Mouse (Mus musculus) kidney, postnatal 36 days (tissue): ENCODE data around the gene Sec11a.

Source experiments
- DNase-seq, 2 experiments: peaks; one replicate each; pipeline ENCODE4 v3.0.0; 2021 to 2022; ENCODE audit warnings: mixed read lengths in 2 of 2

The Sec11a gene

GRCm38 (mm10) chr7:80897134-80897533, 50.4 kb downstream of the Sec11a start:
- no peak for DNase-seq

DNA sequence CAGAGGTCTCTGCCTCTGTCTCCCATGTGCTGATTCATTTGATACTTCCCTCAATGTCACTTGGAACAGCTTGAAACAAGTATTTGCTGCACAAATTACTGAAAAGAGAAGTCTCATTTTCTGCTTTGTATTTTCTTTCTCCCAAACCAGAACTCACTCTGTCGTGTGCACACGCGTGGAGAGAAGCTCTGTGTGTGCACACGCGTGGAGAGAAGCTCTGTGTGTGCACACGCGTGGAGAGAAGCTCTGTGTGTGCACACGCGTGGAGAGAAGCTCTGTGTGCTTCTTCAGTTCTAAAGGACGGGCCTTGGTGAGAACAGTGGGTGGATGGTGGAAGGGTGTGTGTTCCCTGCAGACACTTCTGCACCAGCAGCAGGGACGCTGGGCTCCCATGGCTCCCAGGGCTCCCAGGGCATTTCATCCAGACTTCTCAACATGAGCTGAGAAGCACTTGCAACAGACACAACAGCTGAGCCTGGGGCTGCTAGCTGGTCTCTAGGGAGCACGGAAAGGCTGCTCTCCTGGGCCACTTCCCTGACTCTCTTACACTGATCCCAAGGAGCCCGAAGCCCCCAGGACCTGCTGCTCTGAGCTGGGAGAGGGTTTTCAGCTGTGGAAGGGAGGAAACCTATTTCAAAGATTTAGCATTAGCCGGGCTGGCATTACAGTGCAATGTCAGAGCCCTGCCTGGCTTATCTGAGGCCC, 52.6 kb downstream of the Sec11a start:
- DNase-seq, result no peak

DNA sequence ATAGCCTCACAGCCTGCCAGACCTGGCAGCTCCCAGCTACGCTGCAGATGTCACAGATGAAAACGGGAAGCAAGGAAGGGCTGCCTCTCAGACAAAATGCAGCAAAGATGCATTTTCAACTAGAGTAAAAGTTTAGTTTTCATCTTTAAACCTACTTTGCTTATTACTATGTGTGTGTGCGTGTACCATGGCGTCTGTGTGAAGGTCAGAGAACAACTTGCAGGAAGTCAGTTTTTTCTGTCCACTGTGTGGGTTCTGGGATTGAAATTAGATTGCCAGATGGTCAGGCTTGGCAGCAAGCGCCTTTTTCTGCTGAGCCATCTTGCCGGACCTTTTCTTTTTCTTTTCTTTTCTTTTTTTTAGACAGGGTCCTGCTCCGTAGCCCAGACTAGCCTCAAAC, 53.4 kb downstream of the Sec11a start:
- DNase-seq, result no peak

DNA sequence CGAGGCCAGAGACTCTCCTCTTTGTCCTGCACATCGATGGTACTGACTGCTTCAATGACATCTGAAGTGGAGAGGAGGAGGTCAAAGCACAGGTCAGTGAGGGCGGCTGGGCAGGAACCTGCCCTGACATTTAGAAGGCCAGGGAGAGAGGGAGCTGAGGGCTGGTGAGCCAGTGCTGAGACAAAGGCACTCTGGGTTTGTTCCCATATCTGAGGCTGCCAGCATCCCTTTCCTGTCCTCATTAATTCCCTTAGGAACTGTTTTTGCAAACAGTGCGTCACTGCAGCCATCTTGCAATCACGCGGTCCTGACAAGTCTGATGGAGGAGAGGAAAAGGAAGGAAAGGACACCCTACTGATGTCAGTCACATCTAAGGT, 53.8 kb downstream of the Sec11a start:
- DNase-seq, result peak; percentile 44 to 73

GRCm38 (mm10) chr7:80893086-80893752, 54.4 kb downstream of the Sec11a start:
- DNase-seq, result no peak

- no peak for DNase-seq
Observed at GRCm38 (mm10) chr7:80889841-80890241, 57.7 kb downstream of the Sec11a start.

GRCm38 (mm10) chr7:80889021-80889511, 58.5 kb downstream of the Sec11a start:
- DNase-seq, result peak; percentile 49 to 76

GRCm38 (mm10) chr7:80888595-80888994, 59.0 kb downstream of the Sec11a start:
- DNase-seq, result no peak

- peak in 1 of 2 experiments; percentile 55 for DNase-seq
Observed at GRCm38 (mm10) chr7:80885666-80886065, 61.9 kb downstream of the Sec11a start.

DNA sequence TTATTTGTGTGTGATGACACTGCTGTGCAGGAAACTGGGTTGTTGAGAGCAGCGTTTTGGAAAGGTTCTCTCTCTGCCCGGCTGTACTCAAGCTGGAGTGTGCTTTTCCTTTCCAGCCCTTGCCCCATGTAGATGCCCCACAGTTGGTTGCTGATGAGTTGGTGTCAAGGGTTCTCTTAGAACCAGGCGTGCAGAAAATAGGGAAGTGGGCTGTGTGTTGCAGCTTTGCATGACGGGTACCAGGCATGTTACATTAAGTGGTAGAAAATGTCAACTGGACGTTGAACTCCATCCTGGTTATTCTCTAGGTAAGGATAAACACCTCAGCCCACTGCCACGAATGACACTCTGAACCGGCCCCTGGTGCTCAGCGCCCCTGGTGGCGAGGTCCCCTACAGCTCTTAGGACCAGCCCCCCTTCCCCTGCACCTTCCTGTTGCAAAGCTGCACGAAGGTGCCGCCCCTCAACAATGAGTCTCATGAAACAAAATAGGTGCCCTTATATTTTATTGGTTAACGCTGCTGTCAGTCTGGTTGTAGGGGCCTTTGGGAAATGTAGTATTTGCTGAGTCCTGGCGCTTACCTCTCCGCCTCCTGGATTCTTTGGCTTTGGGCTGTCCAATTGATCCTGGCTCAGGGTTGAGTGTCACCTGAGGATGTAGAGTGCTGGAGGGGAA, 64.6 kb downstream of the Sec11a start:
- DNase-seq, result peak; percentile 78 to 86

DNA sequence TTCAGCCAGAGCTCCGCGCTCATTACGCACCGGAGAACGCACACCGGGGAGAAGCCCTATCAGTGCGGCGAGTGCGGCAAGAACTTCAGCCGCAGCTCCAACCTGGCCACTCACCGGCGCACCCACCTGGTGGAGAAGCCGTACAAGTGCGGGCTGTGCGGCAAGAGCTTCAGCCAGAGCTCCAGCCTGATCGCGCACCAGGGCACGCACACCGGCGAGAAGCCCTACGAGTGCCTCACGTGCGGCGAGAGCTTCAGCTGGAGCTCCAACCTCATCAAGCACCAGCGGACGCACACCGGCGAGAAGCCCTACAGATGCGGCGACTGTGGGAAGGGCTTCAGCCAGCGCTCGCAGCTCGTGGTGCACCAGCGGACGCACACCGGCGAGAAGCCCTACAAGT, 71.9 kb downstream of the Sec11a start:
- no peak for DNase-seq

GRCm38 (mm10) chr7:80873631-80874030, 73.9 kb downstream of the Sec11a start:
- no peak for DNase-seq

DNA sequence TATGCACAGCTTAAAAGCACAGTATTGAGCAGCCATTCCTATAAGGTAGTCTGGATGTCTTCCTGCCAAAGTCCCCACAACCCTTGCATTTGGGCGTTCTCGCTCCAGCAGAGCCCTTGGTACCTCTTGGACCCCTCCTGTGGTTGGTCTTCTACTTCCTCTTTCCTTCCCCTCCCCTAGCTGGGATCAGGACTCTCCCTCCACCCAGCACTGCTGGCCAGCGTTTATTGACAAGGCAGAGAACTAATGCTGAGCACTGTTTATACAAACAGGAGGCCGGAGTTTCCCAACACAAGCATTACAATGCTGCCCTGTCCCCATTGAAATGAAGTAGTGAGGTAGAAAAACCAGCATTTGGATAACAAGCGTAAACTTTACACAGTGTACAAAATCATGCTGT, 74.5 kb downstream of the Sec11a start:
- DNase-seq, result no peak

- peak in 1 of 2 experiments; percentile 41 for DNase-seq
Observed at GRCm38 (mm10) chr7:80868686-80869085, 78.9 kb downstream of the Sec11a start.

- DNase-seq, result peak; percentile 44 to 75
Observed at GRCm38 (mm10) chr7:80866514-80867147, 80.9 kb downstream of the Sec11a start.

DNA sequence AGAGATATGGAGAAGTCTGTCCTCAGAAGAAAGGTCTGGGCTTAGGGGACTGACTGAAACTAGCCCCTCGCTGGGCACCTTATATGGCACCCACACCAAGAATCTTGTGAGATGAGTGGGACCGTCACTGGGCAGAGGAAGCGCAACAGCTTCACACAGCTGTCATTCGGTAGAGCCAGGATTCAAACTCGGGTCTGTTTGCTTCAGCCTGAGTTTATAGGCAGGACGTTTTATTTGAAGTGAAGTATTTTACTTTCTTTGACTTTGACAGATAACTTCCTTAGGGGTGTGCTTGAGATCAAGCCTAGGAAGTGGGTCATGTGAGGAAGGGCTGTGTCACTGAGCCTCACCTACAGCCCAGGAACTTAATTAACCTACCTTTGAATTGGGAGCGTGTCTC, 82.1 kb downstream of the Sec11a start:
- DNase-seq, result no peak

DNA sequence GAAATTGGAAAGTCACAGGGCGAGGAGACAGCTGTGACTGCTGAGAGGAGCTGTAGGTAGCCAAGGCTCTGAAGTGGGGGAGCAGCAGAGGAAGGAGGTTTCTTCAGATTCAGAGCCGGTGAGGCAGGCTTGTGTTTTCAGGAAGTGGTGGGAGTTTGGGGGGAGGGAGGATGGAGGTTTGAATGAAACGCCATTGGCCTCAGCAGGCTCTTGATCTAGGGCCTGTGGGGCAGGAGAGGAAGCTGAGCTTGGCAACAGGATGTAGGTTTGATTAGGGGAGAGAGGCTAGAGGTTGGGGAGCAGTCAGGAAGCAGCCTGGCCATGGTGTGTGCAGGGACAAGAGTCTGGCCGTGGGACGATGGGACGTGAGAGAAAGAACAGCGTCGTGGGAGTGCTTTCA, 82.7 kb downstream of the Sec11a start:
- no peak for DNase-seq

- no peak for DNase-seq
Observed at GRCm38 (mm10) chr7:80864151-80864550, 83.4 kb downstream of the Sec11a start.

DNA sequence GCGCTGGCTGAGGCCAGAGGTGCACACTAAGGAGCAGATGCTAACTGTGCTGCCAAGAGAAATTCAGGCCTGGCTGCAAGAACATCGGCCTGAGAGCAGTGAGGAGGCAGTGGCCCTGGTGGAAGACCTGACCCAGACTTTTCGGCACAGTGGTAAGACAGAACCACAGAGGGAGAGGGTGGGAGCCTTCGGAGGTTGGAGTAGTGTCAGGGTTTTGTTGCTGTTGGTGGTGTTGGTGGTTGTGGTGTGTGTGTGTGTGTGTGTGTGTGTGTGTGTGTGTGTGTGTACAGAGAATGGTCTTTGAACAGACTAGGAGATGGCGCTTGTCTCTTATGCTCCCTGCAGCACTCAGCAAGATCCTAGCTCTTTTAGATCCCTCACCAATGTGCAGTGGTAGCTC, 84.1 kb downstream of the Sec11a start:
- DNase-seq, result no peak

GRCm38 (mm10) chr7:80862475-80862874, 85.1 kb downstream of the Sec11a start:
- no peak for DNase-seq

DNA sequence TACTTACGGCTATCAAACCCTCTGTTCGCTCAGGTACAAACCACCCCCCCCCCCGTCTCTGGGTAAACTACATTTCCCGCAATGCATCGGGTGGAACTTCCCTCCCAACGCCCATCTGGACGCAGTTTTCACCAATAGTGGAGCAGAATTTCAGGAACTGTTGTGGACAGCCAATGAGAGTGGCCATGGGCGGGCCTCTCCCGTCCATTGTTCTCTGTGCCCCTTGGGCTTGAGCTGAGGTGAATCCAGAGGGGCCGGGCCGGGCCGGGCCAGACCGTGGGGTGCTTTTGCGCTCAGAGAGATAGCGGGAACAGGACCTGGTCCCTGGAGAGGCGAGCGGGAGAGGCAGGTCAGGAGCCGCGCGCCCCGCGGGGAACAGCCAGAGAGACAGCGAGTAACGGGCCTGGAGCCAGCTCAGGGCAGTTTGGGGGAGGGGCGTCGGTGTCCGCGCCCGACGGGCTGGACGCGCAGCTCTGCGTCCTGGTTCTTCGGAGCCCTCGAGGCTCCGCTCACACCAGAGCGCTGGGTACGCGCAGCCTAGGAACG, 86.8 kb downstream of the Sec11a start, which contains the start of gene Zscan2:
TSS of gene Zscan2 (plus strand) at position 192 of the 546 bp plus-strand sequence.
- peak; percentile 91 to 96 for DNase-seq

- DNase-seq, result peak; percentile 79 to 83
Observed at GRCm38 (mm10) chr7:80860227-80860626, 87.4 kb downstream of the Sec11a start.

DNA sequence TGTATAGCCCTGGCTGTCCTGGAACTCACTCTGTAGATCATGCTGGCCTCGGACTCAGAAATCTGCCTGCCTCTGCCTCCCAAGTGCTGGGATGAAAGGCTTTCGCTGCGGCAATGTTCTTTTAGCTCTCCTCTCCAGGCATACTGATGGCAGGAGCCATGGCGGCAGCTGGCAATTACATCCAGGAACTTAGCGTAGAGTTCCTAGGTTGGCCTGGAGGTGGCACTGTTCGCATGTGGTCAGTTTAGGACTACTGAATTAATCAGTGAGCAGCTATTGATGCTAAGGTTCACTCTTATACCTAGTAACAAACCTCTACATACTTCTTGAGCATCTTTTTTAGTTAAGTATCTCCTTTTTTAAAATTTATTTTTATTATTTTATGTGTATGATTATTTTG, 90.4 kb downstream of the Sec11a start:
- peak; percentile 84 to 91 for DNase-seq
